Mouse (Mus musculus): ENCODE measurements around the gene Hamp2.

Hamp2 gene

DNA sequence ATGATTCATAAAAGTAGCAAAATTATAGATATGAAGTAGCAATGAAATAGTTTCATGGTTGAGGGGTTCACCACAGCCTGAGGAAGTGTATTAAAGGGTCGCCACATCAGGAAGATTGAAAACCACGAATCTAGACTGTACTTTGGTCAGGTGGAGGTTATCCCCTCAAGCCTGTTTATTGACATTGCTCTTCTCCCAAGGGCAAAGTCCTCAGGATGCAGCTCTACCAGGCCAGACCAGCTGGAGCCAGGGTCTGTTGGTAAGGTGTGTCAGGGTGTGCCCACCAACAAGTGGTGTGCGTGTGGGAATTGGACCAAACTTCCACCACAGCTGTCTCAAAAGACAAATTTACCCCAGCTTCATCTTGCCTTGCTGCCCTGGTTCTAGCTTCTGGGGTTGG is 29.3 kb downstream of the Hamp2 start:
- in situ Hi-C loops (cut with MboI; ENCODE audit: low sequenced_read_pairs) = no loop called here

DNA sequence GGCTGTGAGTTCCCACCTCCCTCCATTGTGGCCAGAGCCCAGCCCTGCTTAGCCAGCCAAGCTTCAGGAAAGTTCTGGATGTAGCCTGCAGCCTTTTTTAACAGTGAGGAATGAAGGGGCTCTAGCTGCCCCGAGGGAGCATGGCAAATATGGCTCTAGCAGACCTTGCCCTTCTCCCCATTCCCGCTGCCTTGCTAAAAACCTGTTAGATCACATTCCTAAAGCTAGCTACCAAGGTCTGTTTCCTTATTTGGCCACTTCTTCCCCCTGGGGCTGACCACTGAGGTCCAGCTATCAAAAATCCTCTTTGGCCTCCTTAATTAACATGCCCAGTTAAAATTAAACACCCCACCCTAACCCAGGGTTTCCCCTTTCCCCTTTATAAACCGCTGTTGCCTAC is 32.0 kb downstream of the Hamp2 start:
- in situ Hi-C loops (cut with MboI; ENCODE audit: low sequenced_read_pairs) = no loop called here

DNA sequence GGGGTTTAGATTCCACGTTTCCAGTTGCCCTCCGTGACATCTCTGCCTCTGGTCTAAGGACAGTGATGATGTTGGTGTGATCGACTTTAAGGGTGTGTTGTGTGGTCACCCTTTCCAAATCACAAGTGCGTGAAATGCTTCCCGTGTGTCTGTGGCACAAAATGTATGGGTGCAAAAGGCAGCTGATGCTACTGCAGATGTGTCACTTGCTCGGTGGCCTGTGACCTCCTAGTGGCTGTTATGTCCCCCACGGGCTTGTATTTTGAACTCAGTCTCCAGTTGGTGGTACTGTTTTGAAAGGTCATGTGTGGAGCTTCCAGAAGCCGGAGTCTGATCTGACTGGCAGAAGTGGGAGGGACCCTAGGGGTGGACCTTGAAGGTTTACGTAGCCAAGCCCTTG is 32.7 kb downstream of the Hamp2 start:
- in situ Hi-C loops (cut with MboI; ENCODE audit: low sequenced_read_pairs) = no loop called here

DNA sequence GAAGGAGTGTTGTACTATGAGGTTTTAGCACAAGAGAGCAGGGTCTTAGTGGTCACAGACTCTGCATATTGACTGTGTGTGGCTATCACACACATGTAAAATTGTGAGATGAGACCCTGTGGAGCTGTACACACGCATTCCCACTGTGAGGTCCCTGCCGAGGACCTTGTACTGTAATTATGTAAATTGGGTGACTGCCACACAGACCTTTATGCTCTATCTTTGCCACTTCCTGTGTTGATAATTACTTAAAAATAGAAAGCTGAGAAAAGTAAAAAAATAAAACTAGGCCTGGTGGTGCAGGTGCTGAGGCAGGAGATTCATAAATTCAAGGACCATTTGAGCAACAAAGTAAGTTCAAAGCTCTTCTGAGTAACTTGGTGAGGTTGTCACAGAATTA is 33.8 kb downstream of the Hamp2 start:
- in situ Hi-C loops (cut with MboI; ENCODE audit: low sequenced_read_pairs) = no loop called here

DNA sequence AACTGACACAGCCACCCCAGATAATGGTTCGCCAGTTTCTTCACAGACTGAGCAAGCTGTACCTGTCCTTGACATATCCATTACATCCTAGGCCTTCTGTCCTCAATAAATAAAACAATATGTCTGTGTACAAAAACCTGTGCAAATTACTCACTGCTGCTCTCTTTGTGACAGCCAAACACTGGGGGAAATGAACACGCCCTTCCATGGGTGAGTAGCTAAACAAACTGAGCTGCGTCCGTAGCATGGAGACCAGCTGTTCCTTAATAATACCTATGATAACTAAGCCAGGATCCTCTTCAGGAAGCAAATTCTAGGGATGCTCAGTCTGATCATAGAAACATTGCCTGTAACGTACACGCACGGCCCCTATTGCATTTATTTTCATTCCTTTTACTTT is 35.7 kb downstream of the Hamp2 start:
- in situ Hi-C loops (cut with MboI; ENCODE audit: low sequenced_read_pairs) = no loop called here

DNA sequence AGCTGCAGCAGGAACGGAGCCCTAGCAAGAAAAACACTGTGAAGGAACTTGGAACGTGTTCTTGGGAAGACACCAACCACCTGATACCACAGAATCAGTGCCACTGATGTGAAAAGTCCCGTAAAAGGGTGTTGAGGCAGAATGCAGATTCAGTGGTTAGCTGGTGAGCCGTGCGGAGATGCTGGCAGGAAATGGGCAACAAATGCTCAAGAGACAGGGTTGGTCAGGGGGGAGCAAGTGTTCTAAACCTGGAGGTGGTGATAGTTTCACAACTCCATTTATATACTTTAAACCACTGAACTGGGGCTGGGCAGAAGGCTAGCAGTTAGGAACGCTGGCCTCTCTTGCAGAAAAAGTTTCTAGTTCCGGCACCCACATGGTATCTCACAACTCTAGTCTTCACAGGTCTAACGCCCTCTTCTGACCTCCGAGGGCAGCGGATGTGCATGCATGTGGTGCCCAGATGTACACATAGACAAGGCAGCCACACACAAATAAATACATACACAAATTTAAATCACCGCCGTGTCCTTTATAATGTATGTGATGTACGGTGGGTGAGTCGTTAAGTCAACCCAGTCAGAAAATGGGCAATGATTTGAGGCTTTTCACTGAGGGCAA is 36.8 kb downstream of the Hamp2 start:
- in situ Hi-C loops (cut with MboI; ENCODE audit: low sequenced_read_pairs) = no loop called here

DNA sequence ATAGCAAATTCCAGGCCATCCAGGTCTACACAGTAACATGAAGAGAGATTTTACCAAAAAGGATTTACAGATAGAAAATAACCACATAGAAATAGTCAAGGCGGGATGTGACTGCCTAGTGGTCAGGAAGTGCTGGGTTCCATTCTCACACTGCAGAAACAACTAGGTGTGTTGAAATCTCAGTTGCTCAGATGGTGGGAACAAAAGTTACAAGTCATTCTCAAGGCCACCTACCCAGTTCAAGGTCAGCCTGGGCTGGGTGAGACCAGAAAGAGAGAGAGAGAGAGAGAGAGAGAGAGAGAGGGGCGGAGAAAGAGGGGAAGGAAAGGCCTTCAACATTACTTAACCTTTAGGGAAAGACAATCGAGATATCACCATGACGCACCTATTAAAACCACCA is 37.6 kb downstream of the Hamp2 start:
- in situ Hi-C loops (cut with MboI; ENCODE audit: low sequenced_read_pairs) = no loop called here

DNA sequence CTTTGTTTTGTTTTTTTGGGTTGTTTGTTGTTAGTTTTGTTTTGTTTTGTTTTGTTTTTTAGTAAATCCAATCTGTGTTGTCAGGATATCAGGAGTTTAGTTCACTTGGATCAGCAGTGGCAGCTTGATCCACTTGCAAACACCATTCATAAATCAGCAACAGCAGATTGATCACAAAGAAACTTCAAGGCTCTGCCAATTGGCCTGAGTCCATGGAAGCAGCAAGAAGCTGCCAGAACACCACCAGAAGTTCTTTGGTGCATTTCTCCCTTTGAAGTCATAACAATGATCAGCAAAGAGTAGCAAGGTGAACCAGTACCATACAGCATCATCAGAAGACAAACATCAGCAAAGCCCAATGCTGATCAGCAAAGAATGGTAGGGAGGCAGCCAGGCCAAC is 40.4 kb downstream of the Hamp2 start:
- in situ Hi-C loops (cut with MboI; ENCODE audit: low sequenced_read_pairs) = no loop called here

DNA sequence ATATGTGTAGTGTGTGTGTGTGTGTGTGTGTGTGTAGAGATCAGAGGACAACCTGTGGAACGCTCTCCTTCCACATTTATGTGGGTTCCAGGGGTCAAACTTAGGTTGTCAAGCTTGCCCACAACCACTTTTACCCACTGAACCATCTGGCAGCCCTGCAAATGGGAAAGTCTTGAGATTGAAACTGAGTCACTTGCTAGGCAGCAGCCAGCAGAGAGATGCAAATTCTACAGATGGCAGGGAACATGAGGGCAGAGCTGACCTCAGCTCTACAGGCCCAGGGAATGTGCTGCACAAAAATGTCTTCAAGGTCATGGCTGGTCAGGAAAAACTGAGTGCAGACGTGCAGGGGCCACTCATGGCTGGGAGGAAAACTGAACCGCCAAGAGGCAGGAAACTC is 43.1 kb downstream of the Hamp2 start:
- in situ Hi-C loops (cut with MboI; ENCODE audit: low sequenced_read_pairs) = no loop called here

DNA sequence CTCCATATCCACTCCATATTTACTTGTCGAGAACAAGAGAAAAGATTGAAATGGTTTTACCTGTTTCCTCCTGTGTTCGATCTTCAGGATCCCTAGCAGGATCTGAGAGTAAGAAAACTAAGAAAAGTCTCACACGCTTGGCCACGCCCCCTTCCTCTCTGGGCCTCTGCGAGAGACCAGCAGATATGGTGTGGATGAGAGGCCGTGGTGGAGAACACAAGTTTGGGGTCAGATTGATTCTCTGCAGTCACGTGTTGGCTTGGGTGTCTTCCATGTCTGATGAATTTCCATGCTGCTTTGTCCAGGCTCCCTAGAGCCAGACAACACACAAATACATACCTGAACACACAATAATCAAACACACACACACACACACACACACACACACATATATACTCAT is 44.3 kb downstream of the Hamp2 start, which contains the start of gene Cd22:
TSS of gene Cd22 (minus strand) at position 167 of the 400 bp plus-strand sequence.
- in situ Hi-C loops (cut with MboI; ENCODE audit: low sequenced_read_pairs) = no loop called here

DNA sequence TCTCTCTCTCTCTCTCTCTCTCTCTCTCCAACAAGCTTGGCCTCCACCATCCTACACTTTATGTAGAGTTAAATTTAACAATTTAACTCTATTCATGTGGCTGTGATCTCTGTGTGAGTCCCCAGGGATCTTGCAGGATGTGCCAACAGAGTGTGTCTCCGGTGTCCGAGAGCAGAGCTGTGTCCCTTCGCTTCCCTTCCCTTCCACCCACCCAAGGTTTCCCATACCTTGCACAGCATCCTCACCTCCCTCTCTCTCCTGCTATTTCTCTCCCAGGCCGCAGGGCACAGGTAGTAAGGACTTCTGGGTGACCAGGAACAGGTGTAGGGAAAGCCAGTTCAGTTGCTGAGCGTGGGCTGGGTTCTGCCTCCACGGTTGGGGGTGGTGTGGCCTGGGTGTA is 45.5 kb downstream of the Hamp2 start:
- in situ Hi-C loops (cut with MboI; ENCODE audit: low sequenced_read_pairs) = no loop called here

DNA sequence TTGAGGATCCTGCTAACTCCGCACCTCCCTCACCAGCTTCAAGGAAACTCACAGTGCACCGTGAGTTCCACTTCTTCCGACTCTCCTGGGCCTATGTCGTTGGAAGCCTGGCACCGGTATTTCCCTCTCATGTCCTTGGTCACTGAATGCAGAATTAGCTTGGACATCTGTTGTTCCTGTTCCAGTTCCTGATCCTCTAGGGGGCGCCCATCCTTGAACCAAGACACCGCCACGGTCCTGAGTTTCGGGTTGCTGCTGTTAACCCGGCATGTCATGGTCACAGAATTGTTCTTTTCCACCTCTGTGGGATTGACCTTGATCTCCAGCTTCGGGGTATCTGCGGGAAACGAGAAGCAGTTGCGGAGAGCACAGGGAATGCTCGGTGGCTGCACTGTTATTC is 51.4 kb downstream of the Hamp2 start:
- in situ Hi-C loops (cut with MboI; ENCODE audit: low sequenced_read_pairs) = no loop called here
